Mouse (Mus musculus): ENCODE measurements around the gene Akap7.
A peak's percentile ranks its signal among the peaks of the same experiment; 100 is the strongest.

Akap7 gene

GRCm38 (mm10) chr10:25297666-25298263 is 9.9 kb downstream of the Akap7 start:
- no peak for DNase-seq (ENCODE audit: low spot score)

GRCm38 (mm10) chr10:25296657-25297369 is 10.9 kb downstream of the Akap7 start:
- peak; percentile 85 for DNase-seq (ENCODE audit: low spot score)

GRCm38 (mm10) chr10:25296286-25296656 is 11.4 kb downstream of the Akap7 start:
- no peak for DNase-seq (ENCODE audit: low spot score)

- DNase-seq (ENCODE audit: low spot score), result no peak
These were observed 11.8 kb downstream of the Akap7 start for GRCm38 (mm10) chr10:25295836-25296235.

GRCm38 (mm10) chr10:25294999-25295398 is 12.7 kb downstream of the Akap7 start:
- no peak for DNase-seq (ENCODE audit: low spot score)

- no peak for DNase-seq (ENCODE audit: low spot score)
These were observed 13.9 kb downstream of the Akap7 start for GRCm38 (mm10) chr10:25293796-25294195.

- DNase-seq (ENCODE audit: low spot score), result no peak
These were observed 16.6 kb downstream of the Akap7 start for GRCm38 (mm10) chr10:25291053-25291452.

- DNase-seq (ENCODE audit: low spot score), result no peak
These were observed 22.4 kb downstream of the Akap7 start for GRCm38 (mm10) chr10:25285100-25285811.

- no peak for DNase-seq (ENCODE audit: low spot score)
These were observed 23.1 kb downstream of the Akap7 start for GRCm38 (mm10) chr10:25284427-25285099.

- no peak for DNase-seq (ENCODE audit: low spot score)
These were observed 24.3 kb downstream of the Akap7 start for GRCm38 (mm10) chr10:25283397-25283796.

GRCm38 (mm10) chr10:25280141-25280540 is 27.5 kb downstream of the Akap7 start:
- DNase-seq (ENCODE audit: low spot score), result peak; percentile 82

- DNase-seq (ENCODE audit: low spot score), result no peak
These were observed 28.3 kb downstream of the Akap7 start for GRCm38 (mm10) chr10:25279406-25279805.

- no peak for DNase-seq (ENCODE audit: low spot score)
These were observed 32.2 kb downstream of the Akap7 start for GRCm38 (mm10) chr10:25275492-25275891.

- DNase-seq (ENCODE audit: low spot score), result no peak
These were observed 32.9 kb downstream of the Akap7 start for GRCm38 (mm10) chr10:25274621-25275330.

GRCm38 (mm10) chr10:25273731-25274130 is 33.9 kb downstream of the Akap7 start:
- DNase-seq (ENCODE audit: low spot score), result no peak

GRCm38 (mm10) chr10:25271756-25272155 is 35.9 kb downstream of the Akap7 start:
- no peak for DNase-seq (ENCODE audit: low spot score)

GRCm38 (mm10) chr10:25271207-25271606 is 36.5 kb downstream of the Akap7 start:
- no peak for DNase-seq (ENCODE audit: low spot score)

GRCm38 (mm10) chr10:25268476-25269351 is 39.0 kb downstream of the Akap7 start:
- DNase-seq (ENCODE audit: low spot score), result no peak

- DNase-seq (ENCODE audit: low spot score), result no peak
These were observed 46.5 kb downstream of the Akap7 start for GRCm38 (mm10) chr10:25261176-25261575.

- DNase-seq (ENCODE audit: low spot score), result no peak
These were observed 46.9 kb downstream of the Akap7 start for GRCm38 (mm10) chr10:25260724-25261123.

- peak; percentile 32 for DNase-seq (ENCODE audit: low spot score)
These were observed 49.5 kb downstream of the Akap7 start for GRCm38 (mm10) chr10:25258171-25258570.

All from testis, postnatal 14 days (tissue).